Mouse (Mus musculus): ENCODE measurements at regions not wholly inside any gene's neighbourhood (a gene's known extent, or its start where the extent isn't known, plus 50 kb on each side); places are given as distances from the start of the nearest gene placed in this dataset.
"Not testable (repeated sequence)": the region's sequence is repeated elsewhere in the genome, so short reads cannot be mapped to it uniquely, and the experiment has no call there.

GRCm38 (mm10) chr11:22573166-22573565, 61.3 kb downstream of the Tmem17 start:
- no peak for DNase-seq

- no peak for DNase-seq
Observed at GRCm38 (mm10) chr11:22573802-22574201, 61.9 kb downstream of the Tmem17 start.

- DNase-seq, result no peak
Observed at GRCm38 (mm10) chr11:22574506-22574905, 62.6 kb downstream of the Tmem17 start.

GRCm38 (mm10) chr11:22584100-22584487, 72.2 kb downstream of the Tmem17 start:
- no peak for DNase-seq

GRCm38 (mm10) chr11:22584488-22585158, 72.7 kb downstream of the Tmem17 start:
- peak; percentile 26 to 34 for DNase-seq

- DNase-seq, result peak; percentile 26 to 38
Observed at GRCm38 (mm10) chr11:22587691-22588241, 75.9 kb downstream of the Tmem17 start.

- DNase-seq, result no peak
Observed at GRCm38 (mm10) chr11:22588546-22588945, 76.7 kb downstream of the Tmem17 start.

- DNase-seq, result no peak
Observed at GRCm38 (mm10) chr11:22589901-22590300, 78.0 kb downstream of the Tmem17 start.

GRCm38 (mm10) chr11:22591050-22591449, 79.2 kb downstream of the Tmem17 start:
- DNase-seq, result not testable (repeated sequence)

GRCm38 (mm10) chr11:22592706-22593105, 80.8 kb downstream of the Tmem17 start:
- no peak for DNase-seq

GRCm38 (mm10) chr11:22596076-22596804, 84.4 kb downstream of the Tmem17 start:
- DNase-seq, result no peak

GRCm38 (mm10) chr11:22596805-22597149, 84.9 kb downstream of the Tmem17 start:
- no peak for DNase-seq

GRCm38 (mm10) chr11:22600370-22600769, 88.5 kb downstream of the Tmem17 start:
- DNase-seq, result no peak

- no peak for DNase-seq
Observed at GRCm38 (mm10) chr11:22601977-22602376, 90.1 kb downstream of the Tmem17 start.

GRCm38 (mm10) chr11:22602610-22603009, 90.7 kb downstream of the Tmem17 start:
- DNase-seq, result no peak

- no peak for DNase-seq
Observed at GRCm38 (mm10) chr11:22603397-22603796, 91.5 kb downstream of the Tmem17 start.

GRCm38 (mm10) chr11:22606380-22606779, 94.5 kb downstream of the Tmem17 start:
- DNase-seq, result no peak

- no peak for DNase-seq
Observed at GRCm38 (mm10) chr11:22607645-22608044, 95.8 kb downstream of the Tmem17 start.

- no peak for DNase-seq
Observed at GRCm38 (mm10) chr11:22608945-22609344, 97.1 kb downstream of the Tmem17 start.

- no peak for DNase-seq
Observed at GRCm38 (mm10) chr11:22610433-22611101, 98.7 kb downstream of the Tmem17 start.

- DNase-seq, result no peak
Observed at GRCm38 (mm10) chr11:22611102-22611869, 99.4 kb downstream of the Tmem17 start.

- no peak for DNase-seq
Observed at GRCm38 (mm10) chr11:22613500-22613899, 101.6 kb downstream of the Tmem17 start.
